Mouse (Mus musculus): ENCODE data around the gene Mettl26. TPM values are rescaled to one million over a fixed set of nuclear protein-coding genes. Genes with fewer than 3 reads are reported as not detected.

The Mettl26 gene
- polyA plus RNA-seq, 1 experiment = 110 TPM

- Histone ChIP-seq H3K27ac (ENCODE audit: insufficient read depth, low read length) (no peak overlapping the region), H3K4me3 (replicated peaks; ENCODE audit: insufficient read depth, low read depth, low read length) (no peak overlapping the region), H3K27me3 (ENCODE audit: control insufficient read depth, insufficient read depth, low read length) (no peaks in the 10 kb centered on the region), H3K4me1 (ENCODE audit: control insufficient read depth, insufficient read depth, low read length) (peaks cover 36% of the 10 kb centered on the region)
- WGBS = 85% methylated on average over 4 of the region's 4 CpGs
- no peak for TF ChIP-seq POLR2A (IDR thresholded peaks at IDR 0.05; ENCODE audit: borderline replicate concordance, insufficient read depth, low read length)
- TF ChIP-seq CTCF (IDR thresholded peaks at IDR 0.05; ENCODE audit: borderline replicate concordance, insufficient read depth, low read depth, low read length) = no peak
- DNase-seq = no peak
Measured at GRCm38 (mm10) chr17:25838904-25839303, 36.0 kb upstream of the Mettl26 start.

- Histone ChIP-seq H3K4me1 (ENCODE audit: control insufficient read depth, insufficient read depth, low read length) (peaks cover 30% of the 10 kb centered on the region), H3K27me3 (ENCODE audit: control insufficient read depth, insufficient read depth, low read length) (no peaks in the 10 kb centered on the region), H3K4me3 (replicated peaks; ENCODE audit: insufficient read depth, low read depth, low read length) (no peak overlapping the region), H3K27ac (ENCODE audit: insufficient read depth, low read length) (no peak overlapping the region)
- DNase-seq = no peak
- TF ChIP-seq POLR2A (IDR thresholded peaks at IDR 0.05; ENCODE audit: borderline replicate concordance, insufficient read depth, low read length) (no peak), CTCF (IDR thresholded peaks at IDR 0.05; ENCODE audit: borderline replicate concordance, insufficient read depth, low read depth, low read length) (no peak)
- WGBS = 79% methylated on average over 14 of the region's 14 CpGs
Measured at GRCm38 (mm10) chr17:25839455-25840235, 35.2 kb upstream of the Mettl26 start.

- peaks cover 27% of the 10 kb centered on the region for H3K4me1 ChIP-seq (ENCODE audit: control insufficient read depth, insufficient read depth, low read length)
- 95% methylated on average over 6 of the region's 6 CpGs for WGBS
- H3K27me3 ChIP-seq (ENCODE audit: control insufficient read depth, insufficient read depth, low read length) = no peaks in the 10 kb centered on the region
- TF ChIP-seq CTCF (IDR thresholded peaks at IDR 0.05; ENCODE audit: borderline replicate concordance, insufficient read depth, low read depth, low read length) (no peak), POLR2A (IDR thresholded peaks at IDR 0.05; ENCODE audit: borderline replicate concordance, insufficient read depth, low read length) (no peak)
- H3K27ac ChIP-seq (ENCODE audit: insufficient read depth, low read length) = no peak overlapping the region
- H3K4me3 ChIP-seq (replicated peaks; ENCODE audit: insufficient read depth, low read depth, low read length) = no peak overlapping the region
- no peak for DNase-seq
Measured at GRCm38 (mm10) chr17:25840519-25840918, 34.4 kb upstream of the Mettl26 start.

- TF ChIP-seq CTCF (IDR thresholded peaks at IDR 0.05; ENCODE audit: borderline replicate concordance, insufficient read depth, low read depth, low read length) (no peak), POLR2A (IDR thresholded peaks at IDR 0.05; ENCODE audit: borderline replicate concordance, insufficient read depth, low read length) (no peak)
- H3K4me3 ChIP-seq (replicated peaks; ENCODE audit: insufficient read depth, low read depth, low read length) = no peak within 1 kb of the TSS
- H3K4me1 ChIP-seq (ENCODE audit: control insufficient read depth, insufficient read depth, low read length) = peaks cover 19% of the 10 kb centered on the region
- no peaks in the 10 kb centered on the region for H3K27me3 ChIP-seq (ENCODE audit: control insufficient read depth, insufficient read depth, low read length)
- no peak for DNase-seq
- H3K27ac ChIP-seq (ENCODE audit: insufficient read depth, low read length) = no peak within 1 kb of the TSS
- 93% methylated on average over 22 of the region's 22 CpGs for WGBS
Measured at GRCm38 (mm10) chr17:25841117-25841880, 33.6 kb upstream of the Mettl26 start, which contains the start of gene Gm20683. Gene Gm20683 (minus strand): TSS chr17:25841763.

- 45% methylated on average over 3 of the region's 3 CpGs for WGBS
- no peak overlapping the region for H3K4me3 ChIP-seq (replicated peaks; ENCODE audit: insufficient read depth, low read depth, low read length)
- H3K27ac ChIP-seq (ENCODE audit: insufficient read depth, low read length) = no peak overlapping the region
- no peaks in the 10 kb centered on the region for H3K27me3 ChIP-seq (ENCODE audit: control insufficient read depth, insufficient read depth, low read length)
- peaks cover 14% of the 10 kb centered on the region for H3K4me1 ChIP-seq (ENCODE audit: control insufficient read depth, insufficient read depth, low read length)
- DNase-seq = no peak
- TF ChIP-seq POLR2A (IDR thresholded peaks at IDR 0.05; ENCODE audit: borderline replicate concordance, insufficient read depth, low read length) = no peak
- TF ChIP-seq CTCF (IDR thresholded peaks at IDR 0.05; ENCODE audit: borderline replicate concordance, insufficient read depth, low read depth, low read length) = no peak
Measured at GRCm38 (mm10) chr17:25842509-25842908, 32.4 kb upstream of the Mettl26 start.

- peaks cover 12% of the 10 kb centered on the region for H3K4me1 ChIP-seq (ENCODE audit: control insufficient read depth, insufficient read depth, low read length)
- no peak overlapping the region for H3K27ac ChIP-seq (ENCODE audit: insufficient read depth, low read length)
- H3K27me3 ChIP-seq (ENCODE audit: control insufficient read depth, insufficient read depth, low read length) = no peaks in the 10 kb centered on the region
- H3K4me3 ChIP-seq (replicated peaks; ENCODE audit: insufficient read depth, low read depth, low read length) = peak overlapping the region; percentile 78
- DNase-seq = no peak
- no peak for TF ChIP-seq POLR2A (IDR thresholded peaks at IDR 0.05; ENCODE audit: borderline replicate concordance, insufficient read depth, low read length)
- no peak for TF ChIP-seq CTCF (IDR thresholded peaks at IDR 0.05; ENCODE audit: borderline replicate concordance, insufficient read depth, low read depth, low read length)
- 35% methylated on average over 4 of the region's 4 CpGs for WGBS
Measured at GRCm38 (mm10) chr17:25843122-25843521, 31.8 kb upstream of the Mettl26 start.

GRCm38 (mm10) chr17:25843636-25844395 is 31.1 kb upstream of the Mettl26 start:
- peak overlapping the region; percentile 59 for H3K27ac ChIP-seq (ENCODE audit: insufficient read depth, low read length)
- WGBS = 2% methylated on average over 38 of the region's 38 CpGs
- H3K4me3 ChIP-seq (replicated peaks; ENCODE audit: insufficient read depth, low read depth, low read length) = peak overlapping the region; percentile 78
- no peak for TF ChIP-seq CTCF (IDR thresholded peaks at IDR 0.05; ENCODE audit: borderline replicate concordance, insufficient read depth, low read depth, low read length)
- TF ChIP-seq POLR2A (IDR thresholded peaks at IDR 0.05; ENCODE audit: borderline replicate concordance, insufficient read depth, low read length) = no peak
- DNase-seq = peak in 1 of 2 experiments; percentile 56
- H3K27me3 ChIP-seq (ENCODE audit: control insufficient read depth, insufficient read depth, low read length) = no peaks in the 10 kb centered on the region
- peaks cover 12% of the 10 kb centered on the region for H3K4me1 ChIP-seq (ENCODE audit: control insufficient read depth, insufficient read depth, low read length)

Data from cerebellum, adult 2 months (tissue).